Mouse (Mus musculus) spleen, adult 2 months (tissue): ENCODE measurements around the gene Crebrf. TPM values are rescaled to one million over a fixed set of nuclear protein-coding genes. Genes with fewer than 3 reads are reported as not detected.

Source experiments
- DNase-seq, 2 experiments: peaks; one replicate each; pipeline versions ENCODE4 v3.0.0 to v3.0.0-alpha.2; 2012 to 2021; ENCODE audit warnings: low spot score in 2 of 2, low read depth in 1 of 2
- H3K27ac ChIP-seq: fragments of 200-500 bp; 2 replicates; pipeline ENCODE4 v1.5.1; 2012; ENCODE audit warnings: low read length, inconsistent platforms; ENCODE audit not compliant: insufficient read depth
- H3K27me3 ChIP-seq: fragments of 200-500 bp; 2 replicates; pipeline ENCODE4 v1.6.1; 2012; ENCODE audit warnings: mild to moderate bottlenecking, moderate library complexity, low read length, inconsistent platforms; ENCODE audit not compliant: control insufficient read depth, insufficient read depth
- H3K36me3 ChIP-seq: fragments of 200-500 bp; 2 replicates; pipeline ENCODE4 v1.6.1; 2012; ENCODE audit warnings: mild to moderate bottlenecking, low read length, inconsistent platforms; ENCODE audit not compliant: control insufficient read depth, insufficient read depth
- H3K4me1 ChIP-seq: fragments of 200-500 bp; 2 replicates; pipeline ENCODE4 v1.6.1; 2011; ENCODE audit warnings: inconsistent platforms; ENCODE audit not compliant: control insufficient read depth, insufficient read depth, insufficient read length
- H3K4me3 ChIP-seq: fragments of 200-500 bp; 2 replicates; pipeline ENCODE4 v1.5.1; 2011; ENCODE audit warnings: mild to moderate bottlenecking, inconsistent platforms; ENCODE audit not compliant: insufficient read depth, insufficient read length; ENCODE audit errors: extremely low read depth
- CTCF ChIP-seq: fragments of 200-500 bp; IDR thresholded peaks from 2 replicates; pipeline ENCODE4 v1.5.1; 2011; ENCODE audit warnings: mild to moderate bottlenecking, inconsistent platforms; ENCODE audit not compliant: insufficient read depth, insufficient read length, insufficient replicate concordance; ENCODE audit errors: extremely low read depth
- POLR2A ChIP-seq: fragments of 200-500 bp; IDR thresholded peaks from 2 replicates; pipeline ENCODE4 v1.6.1; 2011; ENCODE audit warnings: low read depth, low read length, inconsistent platforms
- WGBS: fragments of 180-500 bp; shearing (Covaris S2); methylation state at CpG from one replicate; pipeline ENCODE4 v1.1.7; 2018; 5-methylcytosine and 5-hydroxymethylcytosine counted together
- polyA plus RNA-seq: library from polyadenylated mRNA; depleted of rRNA; stranded (reverse); fragments of >200 nt; gene quantifications from 2 replicates; pipeline ENCODE4 v1.2.3, GENCODE M21; 2012

Crebrf gene
- polyA plus RNA-seq, 1 experiment: 4.5 TPM

DNA sequence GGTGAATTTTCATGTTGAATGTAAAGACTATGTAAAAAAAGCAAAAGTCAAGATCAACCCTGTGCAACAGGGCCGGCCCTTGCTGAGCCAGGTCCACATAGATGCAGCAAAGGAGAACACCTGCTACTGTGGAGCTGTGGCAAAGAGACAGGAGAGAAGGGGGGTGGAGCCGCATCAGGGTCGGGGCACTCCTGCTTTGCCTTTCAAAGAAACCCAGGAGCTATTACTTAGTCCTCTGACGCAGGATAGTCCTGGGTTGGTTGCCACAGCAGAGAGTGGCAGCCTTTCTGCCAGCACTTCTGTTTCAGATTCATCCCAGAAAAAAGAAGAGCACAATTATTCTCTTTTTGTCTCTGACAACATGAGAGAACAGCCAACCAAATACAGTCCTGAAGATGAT lies 27.1 kb downstream of the Crebrf start:
- TF ChIP-seq CTCF (no peak), POLR2A (no peak)
- no peaks in the 10 kb centered on the region for H3K27me3 ChIP-seq
- H3K36me3 ChIP-seq: peaks cover 17% of the 10 kb centered on the region
- DNase-seq: no peak
- no peak overlapping the region for H3K4me3 ChIP-seq
- WGBS: 90% methylated on average over 4 of the region's 4 CpGs
- H3K4me1 ChIP-seq: no peaks in the 10 kb centered on the region
- H3K27ac ChIP-seq: no peak overlapping the region

DNA sequence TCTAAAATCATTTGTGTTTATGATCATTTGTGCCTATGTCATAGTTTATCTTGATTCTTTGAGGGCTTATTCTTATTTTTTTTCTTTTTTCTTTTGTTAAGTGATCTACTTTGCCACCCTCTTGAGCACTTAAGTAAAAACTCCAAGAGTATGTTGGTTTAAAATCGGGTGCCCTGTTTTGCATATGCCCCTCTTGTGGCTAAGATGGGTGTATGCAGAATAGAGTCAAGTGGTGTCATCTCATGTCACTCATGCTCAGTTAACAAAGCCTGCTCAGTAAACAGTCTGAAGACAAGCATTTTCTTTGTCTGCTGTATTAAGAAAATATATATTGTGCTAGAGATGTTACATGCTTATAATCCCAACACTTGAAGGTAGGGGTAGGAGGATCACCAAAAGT lies 27.8 kb downstream of the Crebrf start:
- TF ChIP-seq CTCF: no peak
- no peak for TF ChIP-seq POLR2A
- no peak for DNase-seq
- H3K27me3 ChIP-seq: no peaks in the 10 kb centered on the region
- H3K36me3 ChIP-seq: peaks cover 17% of the 10 kb centered on the region
- 33% methylated on average over 1 of the region's 1 CpGs for WGBS
- H3K4me3 ChIP-seq: no peak overlapping the region
- no peak overlapping the region for H3K27ac ChIP-seq
- H3K4me1 ChIP-seq: no peaks in the 10 kb centered on the region

DNA sequence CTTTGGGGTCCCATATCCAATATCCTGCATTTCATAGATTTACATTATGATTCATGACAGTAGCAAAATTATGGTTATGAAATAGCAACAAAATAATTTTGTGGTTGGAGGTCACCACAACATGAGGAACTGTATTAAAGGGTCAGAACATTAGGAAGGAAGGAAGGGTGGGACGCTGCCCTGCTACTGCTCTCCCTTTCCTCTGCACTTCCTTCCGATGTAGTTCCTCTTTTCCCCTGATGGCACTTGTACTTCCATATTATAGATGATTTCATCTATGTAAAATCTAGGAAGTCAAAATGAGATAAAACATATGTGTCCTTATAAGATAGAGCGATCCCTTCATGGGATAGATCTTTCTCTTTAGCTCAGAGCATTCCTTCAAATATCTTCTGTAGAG lies 34.5 kb downstream of the Crebrf start:
- peaks cover 8% of the 10 kb centered on the region; the same call in 1 of the 2 replicates for H3K4me1 ChIP-seq
- no peak for TF ChIP-seq POLR2A
- no peak for TF ChIP-seq CTCF
- H3K36me3 ChIP-seq: peaks cover 4% of the 10 kb centered on the region
- H3K27me3 ChIP-seq: no peaks in the 10 kb centered on the region
- WGBS: 60% methylated on average over 3 of the region's 3 CpGs
- H3K27ac ChIP-seq: no peak overlapping the region
- no peak overlapping the region for H3K4me3 ChIP-seq
- no peak for DNase-seq

DNA sequence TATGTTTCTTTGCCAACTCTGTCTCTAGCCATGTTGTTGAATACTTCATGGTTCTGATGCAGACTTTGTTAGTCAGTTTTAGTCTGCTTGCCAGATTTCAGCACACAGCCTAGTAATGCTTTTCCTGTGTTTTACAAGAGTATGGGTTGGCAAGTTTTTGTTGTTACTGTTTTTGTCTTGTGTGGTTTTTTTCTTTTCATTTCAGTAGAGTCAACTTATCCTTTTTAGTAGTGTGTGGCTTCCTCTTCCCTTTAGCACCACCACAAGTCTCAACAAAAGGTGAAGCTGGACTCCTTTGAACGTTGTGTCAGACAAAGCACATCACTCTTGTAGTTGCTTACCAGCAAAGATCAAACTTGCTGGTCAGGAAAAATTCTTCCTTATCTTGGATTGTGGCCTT lies 36.8 kb downstream of the Crebrf start:
- WGBS: 6% methylated on average over 1 of the region's 1 CpGs
- DNase-seq: peak in 1 of 2 experiments; percentile 23

DNA sequence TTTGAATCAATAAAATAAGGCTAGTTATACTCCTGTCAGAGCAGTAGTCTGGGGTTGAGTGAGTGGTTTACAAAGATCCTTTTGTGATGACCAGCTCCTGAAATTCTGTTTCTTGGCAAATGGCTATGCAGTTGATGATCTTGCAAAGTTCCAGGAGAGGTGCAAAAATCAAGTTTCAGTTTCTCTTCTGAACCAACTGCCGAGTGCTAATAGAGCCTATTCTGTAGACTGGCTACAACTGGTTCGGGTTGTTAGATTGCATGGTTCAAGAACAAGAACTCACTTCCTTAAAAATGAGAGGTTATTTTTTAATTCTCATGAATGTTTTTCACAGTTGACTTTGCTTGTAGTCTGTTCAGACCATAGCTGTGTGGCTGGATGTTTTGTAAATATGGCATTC lies 38.0 kb downstream of the Crebrf start:
- TF ChIP-seq POLR2A (no peak), CTCF (no peak)
- Histone ChIP-seq H3K27ac (no peak overlapping the region; the same call in 1 of the 2 replicates), H3K27me3 (no peaks in the 10 kb centered on the region), H3K4me3 (no peak overlapping the region), H3K4me1 (peaks cover 8% of the 10 kb centered on the region; the same call in 1 of the 2 replicates), H3K36me3 (peaks cover 10% of the 10 kb centered on the region)
- 4% methylated on average over 2 of the region's 2 CpGs for WGBS
- DNase-seq: peak in 1 of 2 experiments; percentile 35

More for the DNA sequence above, 36.8 kb downstream of the Crebrf start:
- H3K27ac ChIP-seq: peak overlapping the region; percentile 35; the same call in 1 of the 2 replicates
- H3K4me1 ChIP-seq: peaks cover 8% of the 10 kb centered on the region; the same call in 1 of the 2 replicates
- no peak overlapping the region for H3K4me3 ChIP-seq
- H3K36me3 ChIP-seq: peaks cover 3% of the 10 kb centered on the region
- no peaks in the 10 kb centered on the region for H3K27me3 ChIP-seq
- TF ChIP-seq CTCF: no peak
- no peak for TF ChIP-seq POLR2A

- Histone ChIP-seq H3K4me3 (no peak overlapping the region), H3K27me3 (no peaks in the 10 kb centered on the region), H3K27ac (no peak overlapping the region), H3K4me1 (no peaks in the 10 kb centered on the region), H3K36me3 (peaks cover 27% of the 10 kb centered on the region)
- DNase-seq: no peak
- 87% methylated on average over 5 of the region's 5 CpGs for WGBS
- TF ChIP-seq CTCF: no peak
- TF ChIP-seq POLR2A: no peak
Measured at GRCm38 (mm10) chr17:26767100-26767753, 51.8 kb downstream of the Crebrf start.

DNA sequence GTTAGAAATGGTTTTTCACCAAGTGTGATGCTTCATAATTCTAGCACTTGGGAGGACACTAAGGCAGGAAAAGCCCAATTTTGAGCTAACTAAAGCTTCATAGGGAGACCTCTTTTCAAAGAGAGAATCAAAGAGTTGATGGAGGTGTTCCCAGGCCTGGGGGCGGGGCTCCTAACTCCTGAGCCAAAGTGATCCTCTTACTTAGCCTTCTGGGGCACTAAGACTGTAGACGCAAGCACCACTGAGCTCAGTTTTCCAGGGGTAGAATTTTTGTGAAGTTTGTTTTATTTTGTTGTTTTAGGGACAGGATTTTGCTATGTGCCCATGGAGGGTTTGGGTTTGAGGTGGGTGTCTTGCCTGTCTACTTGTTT lies 52.3 kb downstream of the Crebrf start:
- DNase-seq: no peak
- Histone ChIP-seq H3K4me1 (no peaks in the 10 kb centered on the region), H3K27me3 (no peaks in the 10 kb centered on the region), H3K4me3 (no peak overlapping the region), H3K36me3 (peaks cover 24% of the 10 kb centered on the region), H3K27ac (no peak overlapping the region)
- no peak for TF ChIP-seq CTCF
- no peak for TF ChIP-seq POLR2A
- 77% methylated on average over 2 of the region's 2 CpGs for WGBS
